Mouse (Mus musculus) ZHBTc4 (cell line): ENCODE measurements around the gene Pih1d1.
"Not testable (repeated sequence)": the region's sequence is repeated elsewhere in the genome, so short reads cannot be mapped to it uniquely, and the experiment has no call there.

Source experiments
- DNase-seq: peaks from one replicate; pipeline ENCODE4 v3.0.0-alpha.2; 2011; ENCODE audit warnings: low read depth, low spot score

The Pih1d1 gene

DNA sequence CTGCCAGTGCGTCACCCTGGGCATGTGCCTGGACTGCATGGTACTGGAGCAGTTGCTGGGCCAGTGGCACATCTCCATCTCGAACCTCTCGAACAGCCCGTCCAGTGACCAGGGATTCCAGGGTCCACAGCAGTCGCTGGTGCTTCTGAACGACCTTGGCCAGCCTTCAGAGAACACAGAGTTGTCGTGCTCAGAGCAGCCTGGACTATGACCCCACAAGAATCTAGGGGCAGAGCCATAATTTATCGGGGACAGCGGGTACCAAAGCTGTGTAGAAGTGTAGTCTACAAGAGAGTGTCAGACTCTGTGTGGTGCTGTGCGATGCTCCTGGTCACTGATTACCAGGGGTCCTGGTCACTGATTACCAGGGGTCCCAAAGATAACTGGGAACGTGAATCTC, 6.2 kb upstream of the Pih1d1 start:
- no peak for DNase-seq

DNA sequence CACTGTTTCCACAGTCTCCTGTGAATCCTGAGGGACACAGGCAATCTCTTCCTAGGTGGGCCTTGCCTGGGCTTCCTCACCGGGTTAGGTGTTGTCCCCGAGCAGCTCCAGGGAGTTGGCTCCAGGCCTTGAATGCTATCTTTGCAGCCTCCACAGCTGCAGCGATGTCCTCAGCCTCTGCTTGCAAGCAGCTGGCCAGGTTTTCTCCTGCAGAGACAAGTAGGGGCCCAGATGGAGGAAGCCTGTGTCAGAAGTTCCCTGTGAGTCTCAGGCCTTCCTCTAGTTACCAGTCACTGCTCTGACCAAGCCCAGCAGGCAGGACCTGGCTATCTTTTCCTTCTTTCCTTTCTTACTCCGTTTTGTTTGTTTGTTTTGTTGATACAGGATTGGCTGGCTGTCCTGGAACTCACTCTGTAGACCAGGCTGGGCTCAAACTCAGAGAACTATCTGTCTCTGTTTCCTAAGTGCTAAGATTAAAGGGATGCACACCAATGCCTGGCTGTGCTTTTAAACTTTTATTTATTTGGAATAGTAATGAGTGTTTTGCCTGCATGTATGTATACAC, 5.5 kb upstream of the Pih1d1 start:
- DNase-seq = no peak

- DNase-seq = no peak
Measured at GRCm38 (mm10) chr7:45149545-45149944, 4.6 kb upstream of the Pih1d1 start.

- DNase-seq = no peak
Measured at GRCm38 (mm10) chr7:45150321-45150720, 3.8 kb upstream of the Pih1d1 start.

DNA sequence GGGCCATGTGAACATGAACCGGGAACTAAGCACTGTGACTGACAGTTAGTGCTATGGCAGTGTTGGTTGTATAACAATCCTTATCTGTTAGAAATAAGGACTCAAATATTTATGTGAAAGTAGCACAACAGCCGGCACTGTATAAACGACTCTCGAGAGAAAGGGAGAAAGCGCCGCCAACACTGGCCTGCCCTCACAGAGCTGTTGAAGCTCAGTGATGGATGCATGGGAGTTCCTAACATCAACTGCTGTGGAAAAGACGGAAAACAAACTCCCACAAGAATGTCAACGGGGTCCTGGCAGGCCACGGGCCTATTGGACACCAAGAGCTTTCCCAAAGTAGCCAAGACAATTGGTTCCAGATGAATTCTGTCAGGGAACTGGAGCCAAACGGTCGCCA, 2.8 kb upstream of the Pih1d1 start:
- no peak for DNase-seq

- DNase-seq = not testable (repeated sequence)
Measured at GRCm38 (mm10) chr7:45153052-45153451, 1.1 kb upstream of the Pih1d1 start.

DNA sequence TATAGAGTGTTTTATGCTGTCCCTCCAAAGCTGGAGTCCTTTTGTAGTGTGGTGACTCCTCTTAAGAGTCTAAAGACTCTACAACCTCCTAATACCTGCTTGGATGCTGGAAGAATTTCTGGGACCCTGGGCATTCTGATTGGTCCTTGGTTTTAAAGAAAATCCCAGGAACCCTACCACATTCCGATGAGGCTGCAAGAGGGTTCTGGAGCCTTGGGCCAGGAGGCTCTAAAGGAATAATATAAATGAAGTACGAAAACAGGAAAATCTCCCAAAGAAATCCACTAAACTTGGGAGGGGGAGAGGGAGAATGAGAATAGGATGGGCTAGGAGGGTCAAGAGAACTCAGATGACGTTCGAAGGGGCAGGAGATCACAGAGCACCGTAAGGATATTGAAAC, 517 bp upstream of the Pih1d1 start:
- DNase-seq = peak; percentile 54

- DNase-seq = peak; percentile 96
Measured at GRCm38 (mm10) chr7:45154993-45155514, 951 bp downstream of the Pih1d1 start.

DNA sequence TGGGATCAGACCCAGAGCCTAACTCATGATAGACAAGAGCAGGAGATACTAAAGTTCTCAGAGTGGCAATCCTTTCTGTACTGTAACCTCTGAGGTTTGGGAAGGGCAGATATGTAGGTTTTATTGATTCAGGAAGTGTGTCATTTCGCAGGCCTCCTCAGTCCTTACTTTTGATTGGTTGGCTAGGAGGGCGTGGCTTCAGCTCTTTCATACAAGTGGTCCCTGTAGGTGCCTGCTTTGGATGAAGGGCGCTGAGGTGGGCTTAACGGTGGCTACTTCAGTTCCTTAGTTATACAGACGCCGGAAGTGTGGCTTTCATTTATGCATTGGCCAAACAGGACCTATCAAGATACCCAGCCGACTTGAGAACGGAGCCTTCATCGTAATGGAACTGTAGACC, 1.5 kb downstream of the Pih1d1 start:
- peak; percentile 86 for DNase-seq

DNA sequence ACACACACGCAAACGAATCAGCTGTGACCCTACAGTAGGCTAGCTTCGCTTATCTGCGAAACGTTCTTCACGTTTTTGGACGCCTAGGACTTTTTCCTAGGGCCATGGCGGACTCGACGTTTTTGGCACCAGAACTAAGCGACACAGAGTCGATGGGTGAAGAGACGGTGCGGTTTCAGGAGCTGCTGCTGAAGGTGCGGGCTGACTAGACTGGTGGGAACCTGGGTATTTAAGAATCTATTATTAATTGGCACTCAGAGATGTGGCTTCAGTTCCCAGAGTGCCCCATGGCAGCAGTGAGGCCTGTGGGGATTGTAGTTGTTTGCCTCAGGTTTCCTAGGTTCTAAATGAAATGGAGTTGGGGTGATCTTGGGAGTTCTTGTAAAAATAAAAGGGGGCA, 2.1 kb downstream of the Pih1d1 start:
- DNase-seq = no peak

DNA sequence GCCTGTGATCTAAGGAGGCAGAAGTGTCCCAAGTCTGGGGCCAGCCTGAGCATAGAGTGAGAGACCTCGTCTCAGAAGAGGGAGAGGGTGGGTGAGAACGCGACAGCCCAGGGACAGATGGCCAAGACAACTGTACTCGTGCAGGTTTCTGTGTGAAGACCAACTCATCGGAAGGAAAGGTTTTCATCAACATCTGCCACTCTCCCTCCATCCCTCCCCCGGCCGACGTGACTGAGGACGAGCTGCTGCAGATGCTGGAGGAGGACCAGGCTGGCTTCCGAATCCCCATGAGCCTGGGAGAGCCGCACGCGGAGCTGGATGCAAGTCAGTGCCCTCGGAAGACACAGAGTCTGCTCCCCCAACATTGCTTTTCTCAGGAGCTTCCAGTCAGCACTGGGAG, 3.4 kb downstream of the Pih1d1 start:
- no peak for DNase-seq

GRCm38 (mm10) chr7:45158991-45159390, 4.9 kb downstream of the Pih1d1 start:
- no peak for DNase-seq

- no peak for DNase-seq
Measured at GRCm38 (mm10) chr7:45160316-45160800, 6.3 kb downstream of the Pih1d1 start.

GRCm38 (mm10) chr7:45160866-45161265, 6.8 kb downstream of the Pih1d1 start:
- DNase-seq = no peak

GRCm38 (mm10) chr7:45161612-45162473, 7.7 kb downstream of the Pih1d1 start:
- DNase-seq = peak; percentile 96

- DNase-seq = no peak
Measured at GRCm38 (mm10) chr7:45162551-45162950, 8.4 kb downstream of the Pih1d1 start.

GRCm38 (mm10) chr7:45162996-45163615, 9.0 kb downstream of the Pih1d1 start:
- no peak for DNase-seq

- DNase-seq = peak; percentile 74
Measured at GRCm38 (mm10) chr7:45163735-45164490, 9.8 kb downstream of the Pih1d1 start, which contains the start of gene Slc17a7. TSS of gene Slc17a7 (plus strand) at chr7:45163949.

DNA sequence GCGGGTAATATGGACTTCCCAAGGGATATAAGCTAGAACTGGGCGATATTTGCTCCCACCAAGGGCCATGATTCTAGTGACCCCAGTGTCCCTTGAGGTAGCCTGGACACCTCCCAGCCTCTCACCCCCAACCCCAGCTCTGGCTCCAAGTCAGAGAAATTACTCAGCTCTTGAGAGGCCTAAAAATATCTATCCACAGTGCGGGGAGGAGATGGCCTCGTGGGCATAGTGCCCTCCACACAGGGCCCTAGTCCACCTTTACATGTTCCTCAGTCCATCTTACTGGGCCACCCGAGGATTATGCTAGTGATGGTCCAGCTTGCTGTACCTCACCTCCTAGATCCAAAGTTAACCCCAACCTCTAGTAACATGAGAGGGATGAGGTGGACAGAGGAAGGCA, 10.7 kb downstream of the Pih1d1 start:
- no peak for DNase-seq

- DNase-seq = no peak
Measured at GRCm38 (mm10) chr7:45165701-45166100, 11.6 kb downstream of the Pih1d1 start.

DNA sequence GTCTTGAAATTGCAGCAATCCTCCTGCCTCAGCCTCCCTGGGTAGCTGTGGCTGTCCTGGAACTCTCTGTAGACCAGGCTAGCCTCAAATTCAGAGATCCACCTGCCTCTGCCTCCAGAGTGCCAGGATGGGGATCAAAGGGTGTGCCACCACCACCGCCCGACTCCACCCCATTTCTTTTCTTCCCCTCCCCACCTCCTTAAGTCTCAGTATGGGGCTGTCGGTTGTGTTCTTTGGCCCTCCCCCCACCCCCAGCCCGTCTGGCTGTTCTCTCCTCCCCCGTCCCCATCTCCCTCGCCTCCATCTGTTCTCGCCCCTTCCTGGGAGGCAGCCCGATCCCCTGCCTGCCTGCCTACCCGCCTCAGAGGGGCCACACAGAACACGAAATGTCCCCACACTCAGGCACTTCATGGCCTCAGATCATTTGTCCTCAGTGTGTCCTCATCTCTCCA, 12.9 kb downstream of the Pih1d1 start:
- DNase-seq = no peak
